Mouse (Mus musculus): ENCODE results near the gene Gm3233. TPM values are rescaled to one million over a fixed set of nuclear protein-coding genes. Genes with fewer than 3 reads are reported as not detected.

Gm3233 gene
- polyA plus RNA-seq (2012; rRNA removed) = not detected in 2 replicates

GRCm38 (mm10) chr10:77759582-77759981 lies at the start of gene Gm3233:
TSS of gene Gm3233 (minus strand) at chr10:77759682.

GRCm38 (mm10) chr10:77798921-77799508 lies 39.5 kb upstream of the Gm3233 start, which contains the start of gene Gm19668:
TSS of gene Gm19668 (minus strand) at chr10:77799133.

GRCm38 (mm10) chr10:77794976-77795375 lies 35.5 kb upstream of the Gm3233 start, which contains the start of gene Gm9639:
TSS of gene Gm9639 (minus strand) at chr10:77795076.

GRCm38 (mm10) chr10:77787876-77788275 lies 28.4 kb upstream of the Gm3233 start, which contains the start of gene Gm7137:
TSS of gene Gm7137 (minus strand) at chr10:77788200.

DNA sequence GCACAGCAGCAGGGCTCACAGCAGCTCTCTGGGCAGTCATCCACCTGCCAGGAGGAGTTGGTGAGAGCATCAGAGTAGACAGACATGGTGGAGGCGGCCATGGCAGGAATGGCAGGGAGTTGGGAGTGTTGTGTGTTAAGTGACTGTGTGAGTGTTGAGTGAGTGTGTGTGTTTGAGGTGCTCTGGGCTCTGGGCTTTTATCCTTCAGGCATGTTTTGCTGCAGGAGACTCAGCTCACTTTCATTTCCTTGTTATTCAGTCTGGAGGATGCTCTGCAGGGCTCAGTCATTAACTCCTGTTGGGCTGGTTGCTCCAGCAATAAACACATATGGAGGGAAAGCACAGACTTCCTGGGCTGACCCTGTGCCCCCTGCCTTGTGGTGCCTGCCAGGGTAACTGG lies 23.0 kb upstream of the Gm3233 start, which contains the start of gene Gm3250:
Gene Gm3250 (minus strand): TSS at position 101 of the 400 bp plus-strand sequence.

DNA sequence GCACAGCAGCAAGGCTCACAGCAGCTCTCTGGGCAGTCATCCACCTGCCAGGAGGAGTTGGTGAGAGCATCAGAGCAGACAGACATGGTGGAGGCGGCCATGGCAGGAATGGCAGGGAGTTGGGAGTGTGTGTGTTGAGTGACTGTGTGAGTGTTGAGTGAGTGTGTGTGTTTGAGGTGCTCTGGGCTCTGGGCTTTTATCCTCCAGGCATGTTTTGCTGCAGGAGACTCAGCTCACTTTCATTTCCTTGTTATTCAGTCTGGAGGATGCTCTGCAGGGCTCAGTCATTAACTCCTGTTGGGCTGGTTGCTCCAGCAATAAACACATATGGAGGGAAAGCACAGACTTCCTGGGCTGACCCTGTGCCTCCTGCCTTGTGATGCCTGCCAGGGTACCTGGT lies 17.4 kb upstream of the Gm3233 start, which contains the start of gene Gm7138:
Gene Gm7138 (minus strand): TSS at position 101 of the 400 bp plus-strand sequence.

DNA sequence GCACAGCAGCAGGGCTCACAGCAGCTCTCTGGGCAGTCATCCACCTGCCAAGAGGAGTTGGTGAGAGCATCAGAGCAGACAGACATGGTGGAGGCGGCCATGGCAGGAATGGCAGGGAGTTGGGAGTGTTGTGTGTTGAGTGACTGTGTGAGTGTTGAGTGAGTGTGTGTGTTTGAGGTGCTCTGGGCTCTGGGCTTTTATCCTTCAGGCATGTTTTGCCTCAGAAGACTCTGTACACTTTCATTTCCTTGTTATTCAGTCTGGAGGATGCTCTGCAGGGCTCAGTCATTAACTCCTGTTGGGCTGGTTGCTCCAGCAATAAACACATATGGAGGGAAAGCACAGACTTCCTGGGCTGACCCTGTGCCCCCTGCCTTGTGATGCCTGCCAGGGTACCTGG lies 11.7 kb upstream of the Gm3233 start, which contains the start of gene Gm3238:
Gene Gm3238 (minus strand): TSS at position 101 of the 400 bp plus-strand sequence.

GRCm38 (mm10) chr10:77751254-77751653 lies 8.2 kb downstream of the Gm3233 start, which contains the start of gene Gm9736:
TSS of gene Gm9736 (minus strand) at chr10:77751354.

GRCm38 (mm10) chr10:77741924-77742688 lies 17.4 kb downstream of the Gm3233 start, which contains the start of gene Gm18596:
TSS of gene Gm18596 (minus strand) at chr10:77742638.

DNA sequence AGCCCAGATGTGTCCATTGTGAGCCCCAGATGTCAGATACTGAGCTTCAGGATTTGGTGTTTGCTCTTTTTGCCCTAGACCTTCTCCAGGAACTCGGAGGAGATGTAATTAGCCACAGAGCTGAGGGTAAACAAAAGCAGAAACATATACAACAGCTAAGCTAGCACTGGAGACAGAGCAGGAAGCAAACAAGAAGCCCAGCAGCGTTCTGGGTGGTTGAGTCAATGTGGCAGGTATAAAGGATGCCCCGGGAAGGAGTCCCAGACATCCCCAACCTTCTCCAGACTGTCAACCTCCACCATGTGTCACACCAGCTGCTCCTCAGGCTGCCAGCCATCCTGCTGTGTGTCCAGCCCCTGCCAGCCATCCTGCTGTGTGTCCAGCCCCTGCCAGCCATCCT lies 33.3 kb downstream of the Gm3233 start, which contains the start of gene Gm10100:
Gene Gm10100 (plus strand): TSS at position 301 of the 400 bp plus-strand sequence.

GRCm38 (mm10) chr10:77720299-77720698 lies 39.2 kb downstream of the Gm3233 start, which contains the start of gene Krtap12-1:
TSS of gene Krtap12-1 (plus strand) at chr10:77720599.

GRCm38 (mm10) chr10:77715507-77715906 lies 44.0 kb downstream of the Gm3233 start, which contains the start of gene Gm10142:
TSS of gene Gm10142 (plus strand) at chr10:77715807.

GRCm38 (mm10) chr10:77711157-77711556 lies 48.3 kb downstream of the Gm3233 start, which contains the start of gene Gm10024:
TSS of gene Gm10024 (plus strand) at chr10:77711457.

Other genes with a start within 250 kb of the Gm3233 start
- gene Fam207a, start 243.9 kb downstream of the Gm3233 start, polyA plus RNA-seq (2012; rRNA removed) = 36.3 and 39.4 TPM in 2 replicates
- 11.3 and 12.6 TPM in 2 replicates for gene Itgb2, start 229.4 kb downstream of the Gm3233 start, polyA plus RNA-seq (2012; rRNA removed)
- 150 and 206 TPM in 2 replicates for gene Pttg1ip, start 178.0 kb downstream of the Gm3233 start, polyA plus RNA-seq (2012; rRNA removed)
- gene Sumo3, start 153.6 kb downstream of the Gm3233 start, polyA plus RNA-seq (2012; rRNA removed) = 416 and 428 TPM in 2 replicates
- not detected in 2 replicates for gene Gm49325, start 153.5 kb downstream of the Gm3233 start, polyA plus RNA-seq (2012; rRNA removed)
- 43.5 and 49.7 TPM in 2 replicates for gene Ube2g2, start 137.4 kb downstream of the Gm3233 start, polyA plus RNA-seq (2012; rRNA removed)
- 1.2 and 1.3 TPM in 2 replicates for gene Tspear, start 73.1 kb downstream of the Gm3233 start, polyA plus RNA-seq (2012; rRNA removed)
- gene Gm19402, start 68.9 kb downstream of the Gm3233 start, polyA plus RNA-seq (2012; rRNA removed) = not detected in 2 replicates
- gene Gm9508, start 62.4 kb downstream of the Gm3233 start, polyA plus RNA-seq (2012; rRNA removed) = not detected in 2 replicates
- not detected in 2 replicates for gene Gm10272, start 53.1 kb downstream of the Gm3233 start, polyA plus RNA-seq (2012; rRNA removed)
- gene Gm10024, start 48.2 kb downstream of the Gm3233 start, polyA plus RNA-seq (2012; rRNA removed) = not detected in 2 replicates
- not detected in 2 replicates for gene Gm10142, start 43.9 kb downstream of the Gm3233 start, polyA plus RNA-seq (2012; rRNA removed)
- gene Krtap12-1, start 39.1 kb downstream of the Gm3233 start, polyA plus RNA-seq (2012; rRNA removed) = not detected in 2 replicates
- not detected in 2 replicates for gene Gm10100, start 33.2 kb downstream of the Gm3233 start, polyA plus RNA-seq (2012; rRNA removed)
- gene Gm18596, start 17.0 kb downstream of the Gm3233 start, polyA plus RNA-seq (2012; rRNA removed) = not detected in 2 replicates
- gene Gm9736, start 8.3 kb downstream of the Gm3233 start, polyA plus RNA-seq (2012; rRNA removed) = not detected in 2 replicates
- gene Gm3238, start 11.6 kb upstream of the Gm3233 start, polyA plus RNA-seq (2012; rRNA removed) = not detected in 2 replicates
- not detected in 2 replicates for gene Gm7138, start 17.3 kb upstream of the Gm3233 start, polyA plus RNA-seq (2012; rRNA removed)
- gene Gm3250, start 22.9 kb upstream of the Gm3233 start, polyA plus RNA-seq (2012; rRNA removed) = not detected in 2 replicates
- not detected in 2 replicates for gene Gm7137, start 28.5 kb upstream of the Gm3233 start, polyA plus RNA-seq (2012; rRNA removed)
- gene Gm9639, start 35.4 kb upstream of the Gm3233 start, polyA plus RNA-seq (2012; rRNA removed) = not detected in 2 replicates
- gene Gm19668, start 39.5 kb upstream of the Gm3233 start, polyA plus RNA-seq (2012; rRNA removed) = not detected in 2 replicates
- not detected in 2 replicates for gene Gm9507, start 52.2 kb upstream of the Gm3233 start, polyA plus RNA-seq (2012; rRNA removed)
- gene Gm2696, start 55.0 kb upstream of the Gm3233 start, polyA plus RNA-seq (2012; rRNA removed) = 0.33 TPM in 1 of 2 replicates, not detected in the other
- gene Krtap10-4, start 67.4 kb upstream of the Gm3233 start, polyA plus RNA-seq (2012; rRNA removed) = not detected in 2 replicates
- not detected in 2 replicates for gene Krtap10-10, start 76.3 kb upstream of the Gm3233 start, polyA plus RNA-seq (2012; rRNA removed)
- not detected in 2 replicates for gene Gm36176, start 87.1 kb upstream of the Gm3233 start, polyA plus RNA-seq (2012; rRNA removed)
- gene Gm10318, start 93.2 kb upstream of the Gm3233 start, polyA plus RNA-seq (2012; rRNA removed) = not detected in 2 replicates
- not detected in 2 replicates for gene Gm3285, start 102.3 kb upstream of the Gm3233 start, polyA plus RNA-seq (2012; rRNA removed)
- gene Lrrc3, start 142.9 kb upstream of the Gm3233 start, polyA plus RNA-seq (2012; rRNA removed) = 3.4 and 3.8 TPM in 2 replicates
- 1.5 and 1.6 TPM in 2 replicates for gene Trpm2, start 210.9 kb upstream of the Gm3233 start, polyA plus RNA-seq (2012; rRNA removed)
- gene 1810043G02Rik, start 218.8 kb upstream of the Gm3233 start, polyA plus RNA-seq (2012; rRNA removed) = 104 and 111 TPM in 2 replicates